Mouse (Mus musculus) midbrain, embryonic 14.5 days (tissue): ENCODE results near the gene Synj1. TPM values are rescaled to one million over a fixed set of nuclear protein-coding genes. Genes with fewer than 3 reads are reported as not detected.
A peak's percentile ranks its signal among the peaks of the same experiment; 100 is the strongest.

ENCODE experiments used
- ATAC-seq: fragments of 200-750 bp; cut with Nextera tagmentation; 2 replicates; pipeline ENCODE4 v1.8.0; 2017; ENCODE audit warnings: moderate number of reproducible peaks, moderate library complexity; ENCODE audit not compliant: low FRiP score, low TSS enrichment
- DNase-seq: peaks from one replicate; pipeline ENCODE4 v3.0.0-alpha.2; 2015
- H3K27ac ChIP-seq: fragments of 300-500 bp; sonication (generic); replicated peaks from 2 replicates; pipeline ENCODE4 v1.5.1; 2014; ENCODE audit warnings: mild to moderate bottlenecking, low read depth, low read length, moderate library complexity
- H3K27me3 ChIP-seq: fragments of 300-500 bp; sonication (generic); 2 replicates; pipeline ENCODE4 v1.6.1; 2014; ENCODE audit warnings: low read length, control low read depth, mixed read lengths; ENCODE audit not compliant: control insufficient read depth, insufficient read depth
- H3K36me3 ChIP-seq: fragments of 300-500 bp; sonication (generic); 2 replicates; pipeline ENCODE4 v1.6.1; 2014; ENCODE audit warnings: low read length, control low read depth; ENCODE audit not compliant: control insufficient read depth, insufficient read depth
- H3K4me1 ChIP-seq: fragments of 300-500 bp; sonication (generic); 2 replicates; pipeline ENCODE4 v1.6.1; 2014; ENCODE audit warnings: mild to moderate bottlenecking, antibody characterized with exemption, low read length, control low read depth; ENCODE audit not compliant: control insufficient read depth, insufficient read depth
- H3K4me2 ChIP-seq: fragments of 300-500 bp; sonication (generic); 2 replicates; pipeline ENCODE4 v1.6.1; 2014; ENCODE audit warnings: mild to moderate bottlenecking, low read length, moderate library complexity
- H3K4me3 ChIP-seq: fragments of 300-500 bp; sonication (generic); replicated peaks from 2 replicates; pipeline ENCODE4 v1.5.1; 2014; ENCODE audit warnings: low read depth, low read length
- H3K9ac ChIP-seq: fragments of 300-500 bp; sonication (generic); replicated peaks from 2 replicates; pipeline ENCODE4 v1.6.1; 2014; ENCODE audit warnings: mild to moderate bottlenecking, low read length, moderate library complexity
- H3K9me3 ChIP-seq: fragments of 300-500 bp; sonication (generic); 2 replicates; pipeline ENCODE4 v1.6.1; 2016; ENCODE audit warnings: low read length, control low read depth, mixed read lengths; ENCODE audit not compliant: control insufficient read depth
- WGBS: fragments of 180-500 bp; shearing (Covaris S2); extraction: QIAGEN DNeasy Blood & Tissue Kit; methylation state at CpG from one replicate; pipeline ENCODE4 v1.1.7; 2014; 5-methylcytosine and 5-hydroxymethylcytosine counted together
- polyA plus RNA-seq: library from polyadenylated mRNA; unstranded; fragments of >200 nt; fragmentation: Nextera tagmentation; extraction: Ambion mirVana; gene quantifications from 2 replicates; pipeline ENCODE4 v1.2.1, GENCODE M21; 2014

Gene Synj1
- polyA plus RNA-seq, 1 experiment from 2014 or later = 68.6 TPM

- no peaks in the 10 kb centered on the region for H3K4me1 ChIP-seq
Measured at GRCm38 (mm10) chr16:90999827-91000226, 11.3 kb downstream of the Synj1 start.

GRCm38 (mm10) chr16:90997822-90998221, 13.3 kb downstream of the Synj1 start:
- Histone ChIP-seq H3K27ac (no peak overlapping the region), H3K9me3 (no peaks in the 10 kb centered on the region), H3K4me1 (no peaks in the 10 kb centered on the region), H3K27me3 (no peaks in the 10 kb centered on the region), H3K36me3 (peaks cover 6% of the 10 kb centered on the region; the same call in 1 of the 2 replicates), H3K4me3 (no peak overlapping the region), H3K9ac (no peak overlapping the region), H3K4me2 (no peak overlapping the region)
- no peak for DNase-seq
- 90% methylated on average over 3 of the region's 3 CpGs for WGBS
- ATAC-seq = no peak

More at GRCm38 (mm10) chr16:90999827-91000226, 11.3 kb downstream of the Synj1 start:
- no peak overlapping the region for H3K4me2 ChIP-seq
- ATAC-seq = no peak
- no peaks in the 10 kb centered on the region for H3K27me3 ChIP-seq
- H3K36me3 ChIP-seq = no peaks in the 10 kb centered on the region
- H3K4me3 ChIP-seq = no peak overlapping the region
- no peaks in the 10 kb centered on the region for H3K9me3 ChIP-seq
- WGBS = 47% methylated on average over 4 of the region's 4 CpGs
- DNase-seq = peak; percentile 9
- H3K27ac ChIP-seq = no peak overlapping the region; the same call in 1 of the 2 replicates
- no peak overlapping the region for H3K9ac ChIP-seq

- ATAC-seq = no peak
- H3K36me3 ChIP-seq = peaks cover 10% of the 10 kb centered on the region; the same call in 1 of the 2 replicates
- DNase-seq = no peak
- H3K27ac ChIP-seq = no peak overlapping the region
- no peak overlapping the region for H3K9ac ChIP-seq
- no peaks in the 10 kb centered on the region for H3K4me1 ChIP-seq
- no peaks in the 10 kb centered on the region for H3K9me3 ChIP-seq
- WGBS = 92% methylated on average over 7 of the region's 7 CpGs
- H3K27me3 ChIP-seq = no peaks in the 10 kb centered on the region
- no peak overlapping the region for H3K4me3 ChIP-seq
- no peak overlapping the region for H3K4me2 ChIP-seq
Measured at GRCm38 (mm10) chr16:90996327-90997243, 14.5 kb downstream of the Synj1 start.

- no peak overlapping the region for H3K27ac ChIP-seq
- H3K4me1 ChIP-seq = no peaks in the 10 kb centered on the region
- H3K9ac ChIP-seq = no peak overlapping the region
- WGBS = 82% methylated on average over 5 of the region's 5 CpGs
- H3K4me2 ChIP-seq = no peak overlapping the region
- H3K4me3 ChIP-seq = no peak overlapping the region
- ATAC-seq = no peak
- H3K36me3 ChIP-seq = peaks cover 20% of the 10 kb centered on the region; the same call in 1 of the 2 replicates
- DNase-seq = no peak
- no peaks in the 10 kb centered on the region for H3K27me3 ChIP-seq
- no peaks in the 10 kb centered on the region for H3K9me3 ChIP-seq
Measured at GRCm38 (mm10) chr16:90995498-90995897, 15.6 kb downstream of the Synj1 start.

GRCm38 (mm10) chr16:90995023-90995422, 16.1 kb downstream of the Synj1 start:
- DNase-seq (no peak), ATAC-seq (no peak)
- no peak overlapping the region for H3K9ac ChIP-seq
- peaks cover 25% of the 10 kb centered on the region; the same call in 1 of the 2 replicates for H3K36me3 ChIP-seq
- no peak overlapping the region for H3K4me3 ChIP-seq
- no peaks in the 10 kb centered on the region for H3K9me3 ChIP-seq
- H3K27ac ChIP-seq = no peak overlapping the region
- H3K4me1 ChIP-seq = no peaks in the 10 kb centered on the region
- H3K4me2 ChIP-seq = no peak overlapping the region
- 87% methylated on average over 4 of the region's 4 CpGs for WGBS
- no peaks in the 10 kb centered on the region for H3K27me3 ChIP-seq

GRCm38 (mm10) chr16:90989162-90989561, 21.9 kb downstream of the Synj1 start:
- Histone ChIP-seq H3K4me1 (no peaks in the 10 kb centered on the region), H3K27me3 (no peaks in the 10 kb centered on the region), H3K36me3 (peaks cover 36% of the 10 kb centered on the region), H3K27ac (no peak overlapping the region), H3K4me3 (no peak overlapping the region), H3K9me3 (no peaks in the 10 kb centered on the region), H3K9ac (no peak overlapping the region), H3K4me2 (no peak overlapping the region)
- WGBS = 95% methylated on average over 8 of the region's 8 CpGs
- DNase-seq (no peak), ATAC-seq (no peak)

- 93% methylated on average over 3 of the region's 3 CpGs for WGBS
- H3K27me3 ChIP-seq = no peaks in the 10 kb centered on the region
- H3K9ac ChIP-seq = no peak overlapping the region
- no peak for ATAC-seq
- H3K36me3 ChIP-seq = peaks cover 36% of the 10 kb centered on the region
- H3K4me1 ChIP-seq = no peaks in the 10 kb centered on the region
- no peaks in the 10 kb centered on the region for H3K9me3 ChIP-seq
- H3K4me3 ChIP-seq = no peak overlapping the region
- no peak overlapping the region for H3K27ac ChIP-seq
- no peak overlapping the region for H3K4me2 ChIP-seq
- no peak for DNase-seq
Measured at GRCm38 (mm10) chr16:90988665-90989064, 22.4 kb downstream of the Synj1 start.

- DNase-seq (no peak), ATAC-seq (no peak)
- no peaks in the 10 kb centered on the region for H3K4me1 ChIP-seq
- H3K9me3 ChIP-seq = no peaks in the 10 kb centered on the region
- H3K27me3 ChIP-seq = no peaks in the 10 kb centered on the region
- no peak overlapping the region for H3K9ac ChIP-seq
- H3K4me3 ChIP-seq = no peak overlapping the region
- peaks cover 32% of the 10 kb centered on the region for H3K36me3 ChIP-seq
- no peak overlapping the region for H3K4me2 ChIP-seq
- 92% methylated on average over 8 of the region's 8 CpGs for WGBS
- no peak overlapping the region for H3K27ac ChIP-seq
Measured at GRCm38 (mm10) chr16:90988039-90988438, 23.1 kb downstream of the Synj1 start.

- DNase-seq (no peak), ATAC-seq (no peak)
- Histone ChIP-seq H3K9me3 (no peaks in the 10 kb centered on the region), H3K4me1 (no peaks in the 10 kb centered on the region), H3K4me3 (no peak overlapping the region), H3K36me3 (peaks cover 64% of the 10 kb centered on the region), H3K27ac (no peak overlapping the region), H3K4me2 (no peak overlapping the region), H3K9ac (no peak overlapping the region), H3K27me3 (no peaks in the 10 kb centered on the region)
- WGBS = 91% methylated on average over 6 of the region's 6 CpGs
Measured at GRCm38 (mm10) chr16:90971004-90971403, 40.1 kb downstream of the Synj1 start.
